Mouse (Mus musculus): ENCODE results near the gene Col12a1. TPM values are rescaled to one million over a fixed set of nuclear protein-coding genes. Genes with fewer than 3 reads are reported as not detected.

Gene Col12a1
- total RNA-seq, 2 experiments from 2014 or later = 17.6 to 20.2 TPM

DNA sequence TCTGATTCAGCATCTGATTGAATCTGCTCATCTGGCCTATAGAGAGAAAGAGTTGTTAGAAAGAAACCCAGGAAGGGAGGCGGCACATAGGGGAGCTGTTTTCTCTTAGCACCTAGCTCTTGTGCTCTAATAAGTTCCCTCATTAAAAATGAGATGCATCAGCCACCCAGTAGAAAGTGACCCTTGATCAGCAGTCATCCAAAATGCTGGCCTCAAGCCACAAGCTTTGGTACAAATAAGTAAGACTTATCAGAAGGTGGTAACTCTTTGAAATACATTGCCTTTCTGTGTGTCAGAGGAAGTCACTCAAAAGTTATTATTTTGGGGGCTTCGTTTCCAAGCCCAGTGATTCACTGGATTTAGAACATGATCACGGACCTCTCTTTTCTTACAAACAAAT, 114.1 kb downstream of the Col12a1 start:
- DNase-seq = no peak

DNA sequence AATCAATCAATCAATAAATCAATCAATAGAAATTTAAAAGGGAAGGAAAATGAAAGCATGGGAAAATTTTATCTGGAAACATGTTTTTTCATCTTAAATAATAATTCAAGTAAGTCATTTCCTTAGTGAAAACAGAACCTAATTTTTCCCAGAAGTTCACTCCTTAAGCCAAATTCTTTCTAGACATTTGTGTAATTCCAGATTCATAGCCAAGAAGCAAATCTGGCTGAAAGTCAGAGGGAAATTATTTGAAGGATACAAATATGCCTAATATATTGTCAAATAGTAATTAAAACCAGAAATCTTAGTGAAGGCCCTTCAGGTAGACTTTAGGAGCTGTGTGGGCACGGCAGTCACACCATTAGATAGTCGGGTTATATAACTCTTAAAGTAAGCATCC, 115.2 kb downstream of the Col12a1 start:
- DNase-seq = no peak

DNA sequence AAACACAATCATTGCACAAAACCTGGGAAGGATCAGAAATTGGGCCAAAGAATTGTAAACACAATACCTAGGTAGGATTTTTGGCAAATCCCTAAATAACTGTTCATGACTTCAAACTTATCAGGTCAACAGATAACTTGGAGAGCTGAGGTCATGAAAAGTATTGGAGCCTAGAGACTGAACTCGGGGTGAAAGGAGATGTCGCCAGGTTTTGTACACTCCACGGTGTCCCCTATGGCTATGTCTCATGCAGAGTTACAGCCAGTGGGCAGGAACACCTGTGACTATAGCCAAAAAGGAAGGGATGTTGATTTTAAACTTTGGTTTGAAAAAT, 118.4 kb downstream of the Col12a1 start:
- DNase-seq = no peak

DNA sequence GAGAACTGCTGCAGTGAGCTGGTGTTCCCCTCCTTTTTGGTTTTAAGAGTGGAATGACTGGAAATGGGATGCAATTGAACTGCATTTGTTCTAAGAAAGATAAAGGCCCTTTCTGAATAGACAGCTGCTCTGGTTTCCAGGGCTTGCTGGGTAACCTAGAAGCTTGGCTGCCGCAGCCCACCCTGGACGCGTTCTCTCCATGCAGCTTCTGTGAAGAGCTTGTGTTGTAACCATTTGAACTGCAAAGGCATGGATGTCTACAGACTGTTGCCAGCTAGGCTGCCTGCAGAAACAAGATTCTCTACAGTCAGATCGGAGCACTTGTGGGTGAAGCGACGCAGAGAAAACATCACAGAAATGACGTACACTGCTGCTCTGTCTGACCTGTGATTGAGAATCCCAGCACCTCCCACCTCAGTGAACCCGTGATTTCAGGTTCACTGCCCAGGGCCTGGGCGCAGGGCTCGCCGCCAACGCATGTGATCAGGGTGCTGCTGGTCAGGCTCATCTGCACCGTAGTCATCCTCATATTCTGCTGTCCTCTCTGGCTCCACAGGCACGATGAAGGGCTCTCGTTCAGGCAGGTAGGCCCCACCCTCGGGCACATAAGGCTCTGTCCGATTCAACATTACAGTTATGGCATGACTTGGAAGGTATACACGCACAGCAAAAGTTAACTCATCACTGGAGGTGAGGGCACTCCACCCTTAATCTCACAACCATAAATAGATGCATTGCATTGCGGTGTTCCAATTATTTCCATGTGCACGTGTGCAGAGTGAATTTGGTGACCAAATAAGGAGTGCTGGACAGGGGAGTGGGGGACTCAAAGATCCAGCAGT, 119.0 kb downstream of the Col12a1 start:
- DNase-seq = peak; percentile 20

DNA sequence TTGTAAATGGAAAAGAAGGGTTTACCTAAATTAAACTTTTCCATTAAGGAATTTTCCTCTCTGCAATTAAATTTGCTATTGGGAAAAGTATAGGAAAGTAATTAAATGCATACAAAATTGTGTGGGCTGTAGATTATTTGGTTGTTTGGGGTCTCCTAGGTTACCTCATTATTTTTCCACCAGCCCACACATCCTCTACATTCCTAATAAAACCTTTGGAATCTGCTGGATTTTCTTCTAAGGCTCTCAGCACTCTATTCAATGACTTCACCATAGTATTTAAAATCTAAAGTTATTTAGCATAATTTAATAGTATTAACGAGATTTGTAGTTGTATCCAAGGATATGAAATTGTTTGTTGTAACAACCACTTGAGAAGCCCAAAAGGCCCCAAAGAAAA, 120.1 kb downstream of the Col12a1 start:
- no peak for DNase-seq

DNA sequence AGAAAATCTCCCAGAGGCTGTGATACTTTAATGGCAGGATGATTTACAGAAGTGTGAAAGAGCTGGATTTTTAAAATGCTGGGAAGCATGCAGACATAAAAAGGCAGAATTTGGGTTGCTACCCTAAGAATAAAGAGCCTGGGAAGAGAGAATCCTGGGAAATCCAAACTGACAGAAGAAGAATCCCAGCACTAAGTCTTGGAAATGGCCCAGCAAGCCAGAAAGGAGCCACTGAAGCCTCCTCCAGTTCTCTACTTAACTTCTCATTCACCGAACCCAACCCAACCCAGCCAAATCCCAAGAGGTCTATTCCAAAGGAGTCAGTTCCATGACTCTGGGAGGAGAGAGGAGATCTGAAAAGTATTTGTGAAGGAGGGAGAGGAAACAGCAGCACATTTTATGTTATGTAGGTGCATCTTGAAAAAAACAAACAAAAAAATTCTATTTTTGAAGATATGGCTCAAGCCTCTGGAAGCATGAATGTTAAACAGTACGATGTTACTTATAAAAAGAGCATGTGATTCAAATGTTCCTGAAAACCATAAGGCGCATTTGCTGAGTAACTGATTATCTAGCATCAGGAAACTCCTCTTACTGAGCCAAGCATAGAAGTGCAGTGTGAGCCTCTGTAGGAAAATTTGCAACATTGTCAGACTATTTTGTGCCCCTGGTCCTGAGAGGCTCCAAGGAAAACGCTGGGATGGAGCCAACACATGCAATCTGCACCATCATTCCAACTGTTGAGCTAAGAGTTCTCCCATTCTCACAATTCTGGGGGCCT, 132.0 kb downstream of the Col12a1 start:
- DNase-seq = no peak

DNA sequence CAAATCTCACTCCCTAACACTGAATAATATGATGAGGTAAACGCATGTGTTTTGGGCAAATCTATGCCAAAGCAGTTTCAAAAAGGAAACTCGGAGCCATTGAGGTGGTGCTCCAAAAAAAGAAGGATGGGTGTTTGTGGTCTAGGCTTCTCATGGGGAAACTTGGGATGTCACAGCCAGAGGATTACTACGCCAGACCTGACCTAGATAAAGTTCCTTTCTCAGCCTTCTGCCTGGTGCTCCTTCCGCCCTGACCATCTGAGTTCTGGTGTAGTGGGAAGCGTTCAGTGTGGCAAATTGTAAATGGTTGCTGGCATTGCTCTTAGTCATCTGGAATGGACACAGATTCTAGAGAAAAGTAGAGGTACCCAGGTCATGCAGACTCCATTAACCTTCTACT, 151.8 kb downstream of the Col12a1 start:
- no peak for DNase-seq

DNA sequence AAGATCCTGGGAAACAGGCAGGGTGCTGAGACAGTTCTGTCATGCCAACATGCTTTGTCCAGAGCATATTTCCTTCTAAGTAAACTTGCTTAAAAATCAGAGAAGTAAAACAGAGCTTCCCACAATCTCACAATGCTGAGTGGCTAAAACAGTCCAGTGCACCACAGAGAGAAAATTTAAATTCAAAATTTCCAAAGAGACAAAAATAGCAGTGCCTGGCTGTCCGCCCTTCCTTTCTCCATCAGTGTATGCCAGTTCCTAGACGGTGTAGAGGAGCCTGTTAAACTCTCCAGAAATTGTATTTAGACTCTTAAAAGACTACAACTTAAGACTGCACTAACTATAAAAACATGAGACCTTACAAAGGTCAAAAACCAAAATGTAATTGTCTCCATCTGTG, 165.3 kb downstream of the Col12a1 start:
- DNase-seq = no peak

Other genes with a start within 250 kb of the Col12a1 start
- gene Cox7a2, start 41.0 kb upstream of the Col12a1 start, total RNA-seq (2021) = 100 to 1,000 TPM; 924 to 968 TPM
- gene Tmem30a, start 74.7 kb upstream of the Col12a1 start, total RNA-seq (2021) = 10 to 100 TPM; 64.5 to 66.7 TPM